Comparison of ENCODE assay signal across 10 mouse cellular contexts in the genomic region with DNA sequence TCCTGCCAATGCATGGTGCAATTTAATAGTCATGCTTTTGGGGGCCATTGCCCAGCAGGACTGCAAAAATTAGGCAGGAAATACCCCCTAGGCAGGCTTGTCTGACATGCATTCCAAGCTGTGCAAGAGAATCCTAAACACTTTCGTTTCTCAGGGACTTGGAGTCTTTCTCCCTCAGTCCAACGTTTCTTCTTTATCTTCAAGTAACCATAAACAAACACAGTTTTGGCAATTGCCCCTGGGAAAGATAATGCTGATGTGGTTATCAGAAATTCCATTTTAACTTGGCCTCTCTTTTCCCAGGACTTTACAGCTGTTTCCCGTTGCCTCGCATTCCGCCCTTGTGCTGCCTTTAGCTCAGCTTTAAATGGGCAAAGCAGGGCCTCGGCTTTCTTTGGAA.
A peak's percentile ranks its signal among the peaks of the same experiment; 100 is the strongest.
DNase-seq lines count a peak whose midpoint lies in the region; ATAC-seq and TF ChIP-seq lines count a peak whose summit lies in the region.
"Had no signal": no experiment of that assay in that cellular context is flagged by ENCODE, and none has a peak within 500 bp of the region (broad histone marks: within the 10 kb centered on the region; RNA-seq: fewer than 3 reads in every experiment).

No protein-coding gene starts in this region.

- ATAC-seq in stomach, embryonic 15.5 days (ENCODE audit: insufficient read depth, low FRiP score, low read depth): no peak
- ATAC-seq in stomach, postnatal 0 days (ENCODE audit: low FRiP score, low TSS enrichment): no peak
- ATAC-seq in heart, embryonic 14.5 days (ENCODE audit: insufficient number of reproducible peaks, insufficient read depth, low FRiP score, low read depth): no peak
- no peak for ATAC-seq in inflammation-experienced regulatory T-cells, adult 6 months
- ATAC-seq in activated CD4-positive, CD25-positive, alpha-beta regulatory T cell, adult 4 months: no peak
- ATAC-seq: midbrain, embryonic 13.5 days had no signal

- DNase-seq in stomach, postnatal 0 days (ENCODE audit: low spot score): no peak
- no peak for DNase-seq in limb, embryonic 10.5 days (ENCODE audit: low spot score)
- DNase-seq in layer of hippocampus, postnatal 14 days (ENCODE audit: low spot score in 2 of 2): no peak
- DNase-seq in right cerebral cortex, postnatal 14 days: no peak
- DNase-seq: adrenal gland, postnatal 25 days had no signal

- WGBS in stomach, embryonic 15.5 days: 23% methylated on average over 6 of the region's 6 CpGs
- 19% methylated on average over 6 of the region's 6 CpGs for WGBS in stomach, postnatal 0 days
- WGBS in heart, embryonic 14.5 days: 8% methylated on average over 6 of the region's 6 CpGs
- 37% methylated on average over 6 of the region's 6 CpGs for WGBS in limb, embryonic 10.5 days

- H3K27ac ChIP-seq in stomach, embryonic 15.5 days: 0 out of 2 replicates have a peak overlapping the region, but pooled peaks have one; percentile 0
- H3K27ac ChIP-seq in stomach, postnatal 0 days (replicated peaks): no peak overlapping the region
- peak overlapping the region; percentile 1 to 46 for H3K27ac ChIP-seq in heart, embryonic 14.5 days (replicated peaks in 1 of 2; ENCODE audit: control insufficient read depth in 1 of 2, insufficient read depth in 1 of 2, low read depth in 2 of 2, low read length in 2 of 2)
- H3K27ac ChIP-seq in limb, embryonic 10.5 days: peak overlapping the region; percentile 74
- H3K27ac ChIP-seq: midbrain, embryonic 13.5 days had no signal

- TF ChIP-seq EP300 in stomach, postnatal 0 days (optimal IDR thresholded peaks at IDR 0.05): no peak

- H3K4me2 ChIP-seq in stomach, embryonic 15.5 days: no peak overlapping the region
- no peak overlapping the region for H3K4me2 ChIP-seq in stomach, postnatal 0 days (replicated peaks; ENCODE audit: low read depth)
- peak overlapping the region; percentile 48 for H3K4me2 ChIP-seq in heart, embryonic 14.5 days (ENCODE audit: low read length)
- H3K4me2 ChIP-seq: midbrain, embryonic 13.5 days had no signal

- no peak overlapping the region for H3K9ac ChIP-seq in stomach, embryonic 15.5 days
- no peak overlapping the region for H3K9ac ChIP-seq in stomach, postnatal 0 days (ENCODE audit: low read length)
- no peak overlapping the region for H3K9ac ChIP-seq in heart, embryonic 14.5 days (ENCODE audit: low read length)
- H3K9ac ChIP-seq: midbrain, embryonic 13.5 days had no signal

- TF ChIP-seq CTCF in stomach, postnatal 0 days (IDR thresholded peaks at IDR 0.05; ENCODE audit: low read depth): no peak

- H3K4me1 ChIP-seq in stomach, embryonic 15.5 days: peaks cover 3% of the 10 kb centered on the region; the same call in 1 of the 2 replicates
- H3K4me1 ChIP-seq in stomach, postnatal 0 days (replicated peaks; ENCODE audit: control insufficient read depth, insufficient read depth): no peaks in the 10 kb centered on the region
- peaks cover 6 to 7% of the 10 kb centered on the region in 2 experiments; a peak in 3 of 4 replicates for H3K4me1 ChIP-seq in heart, embryonic 14.5 days (ENCODE audit: control insufficient read depth in 2 of 2, insufficient read depth in 2 of 2, low read length in 2 of 2)
- H3K4me1 ChIP-seq in limb, embryonic 10.5 days: peaks cover 35% of the 10 kb centered on the region
- H3K4me1 ChIP-seq: midbrain, embryonic 13.5 days had no signal

- H3K9me3 ChIP-seq in stomach, embryonic 15.5 days: no peaks in the 10 kb centered on the region
- H3K9me3 ChIP-seq in stomach, postnatal 0 days (ENCODE audit: control insufficient read depth, low read length): no peaks in the 10 kb centered on the region
- H3K9me3 ChIP-seq in heart, embryonic 14.5 days (ENCODE audit: control insufficient read depth, low read length): no peaks in the 10 kb centered on the region
- H3K9me3 ChIP-seq in limb, embryonic 10.5 days (replicated peaks): no peaks in the 10 kb centered on the region
- H3K9me3 ChIP-seq: midbrain, embryonic 13.5 days had no signal

- H3K36me3 ChIP-seq in stomach, embryonic 15.5 days: no peaks in the 10 kb centered on the region
- H3K36me3 ChIP-seq in stomach, postnatal 0 days (ENCODE audit: control insufficient read depth, insufficient read depth, low read length): no peaks in the 10 kb centered on the region
- H3K36me3 ChIP-seq in heart, embryonic 14.5 days (ENCODE audit: control insufficient read depth, insufficient read depth, low read length): no peaks in the 10 kb centered on the region
- H3K36me3 ChIP-seq in limb, embryonic 10.5 days: no peaks in the 10 kb centered on the region
- H3K36me3 ChIP-seq: midbrain, embryonic 13.5 days had no signal

- no peak overlapping the region for H3K4me3 ChIP-seq in stomach, embryonic 15.5 days (replicated peaks)
- no peak overlapping the region for H3K4me3 ChIP-seq in stomach, postnatal 0 days (ENCODE audit: low read depth, low read length)
- no peak overlapping the region for H3K4me3 ChIP-seq in heart, embryonic 14.5 days (ENCODE audit: control insufficient read depth in 1 of 2, insufficient read depth in 1 of 2, low read depth in 1 of 2, low read length in 2 of 2)
- H3K4me3 ChIP-seq in limb, embryonic 10.5 days: no peak overlapping the region
- H3K4me3 ChIP-seq: midbrain, embryonic 13.5 days had no signal

- no peaks in the 10 kb centered on the region for H3K27me3 ChIP-seq in stomach, embryonic 15.5 days (replicated peaks)
- H3K27me3 ChIP-seq in stomach, postnatal 0 days (ENCODE audit: control insufficient read depth, insufficient read depth, low read length): no peaks in the 10 kb centered on the region
- H3K27me3 ChIP-seq in heart, embryonic 14.5 days (ENCODE audit: control insufficient read depth, insufficient read depth, low read length): no peaks in the 10 kb centered on the region
- no peaks in the 10 kb centered on the region for H3K27me3 ChIP-seq in limb, embryonic 10.5 days (ENCODE audit: low read depth, poor library complexity, severe bottlenecking)
- H3K27me3 ChIP-seq: midbrain, embryonic 13.5 days had no signal
